Mouse (Mus musculus) kidney, adult 18-20 months (tissue): Measurements from ENCODE around the gene Drap1.
"Not testable (repeated sequence)": the region's sequence is repeated elsewhere in the genome, so short reads cannot be mapped to it uniquely, and the experiment has no call there.

Experiments
- DNase-seq: peaks from one replicate; pipeline ENCODE4 v3.0.0; 2021

Drap1 gene

GRCm38 (mm10) chr19:5418750-5419466 is 5.9 kb downstream of the Drap1 start:
- no peak for DNase-seq

- DNase-seq, result peak; percentile 44
These were observed 10.2 kb downstream of the Drap1 start for GRCm38 (mm10) chr19:5414534-5414957.

- DNase-seq, result no peak
These were observed 10.9 kb downstream of the Drap1 start for GRCm38 (mm10) chr19:5413840-5414239.

GRCm38 (mm10) chr19:5411961-5412360 is 12.8 kb downstream of the Drap1 start:
- no peak for DNase-seq

- no peak for DNase-seq
These were observed 14.1 kb downstream of the Drap1 start for GRCm38 (mm10) chr19:5410641-5411040.

- DNase-seq, result no peak
These were observed 15.7 kb downstream of the Drap1 start for GRCm38 (mm10) chr19:5409068-5409467.

GRCm38 (mm10) chr19:5408057-5409001 is 16.4 kb downstream of the Drap1 start:
- DNase-seq, result no peak

- DNase-seq, result peak; percentile 72
These were observed 17.6 kb downstream of the Drap1 start for GRCm38 (mm10) chr19:5407133-5407532.

GRCm38 (mm10) chr19:5406531-5407126 is 18.1 kb downstream of the Drap1 start:
- peak; percentile 65 for DNase-seq

- DNase-seq, result no peak
These were observed 18.9 kb downstream of the Drap1 start for GRCm38 (mm10) chr19:5405924-5406323.

- DNase-seq, result no peak
These were observed 22.5 kb downstream of the Drap1 start, which contains the start of gene Tsga10ip for GRCm38 (mm10) chr19:5402293-5402692. TSS of gene Tsga10ip (minus strand) at chr19:5402526.

- DNase-seq, result not testable (repeated sequence)
These were observed 23.7 kb downstream of the Drap1 start for GRCm38 (mm10) chr19:5401073-5401472.

GRCm38 (mm10) chr19:5395371-5395770 is 29.4 kb downstream of the Drap1 start:
- DNase-seq, result no peak

- DNase-seq, result no peak
These were observed 30.6 kb downstream of the Drap1 start for GRCm38 (mm10) chr19:5394168-5394567.

GRCm38 (mm10) chr19:5392892-5393291 is 31.9 kb downstream of the Drap1 start:
- DNase-seq, result peak; percentile 81

GRCm38 (mm10) chr19:5390416-5390815 is 34.4 kb downstream of the Drap1 start:
- DNase-seq, result no peak

GRCm38 (mm10) chr19:5389647-5390046 is 35.1 kb downstream of the Drap1 start:
- peak; percentile 35 for DNase-seq

- DNase-seq, result peak; percentile 93
These were observed 36.1 kb downstream of the Drap1 start, which contains the start of gene Sart1 for GRCm38 (mm10) chr19:5388588-5389242. TSS of gene Sart1 (minus strand) at chr19:5388703.

GRCm38 (mm10) chr19:5388011-5388441 is 36.8 kb downstream of the Drap1 start:
- no peak for DNase-seq

GRCm38 (mm10) chr19:5384715-5385114 is 40.1 kb downstream of the Drap1 start:
- DNase-seq, result no peak

- DNase-seq, result no peak
These were observed 41.5 kb downstream of the Drap1 start for GRCm38 (mm10) chr19:5383326-5383725.

- no peak for DNase-seq
These were observed 47.3 kb downstream of the Drap1 start for GRCm38 (mm10) chr19:5377446-5377845.

- no peak for DNase-seq
These were observed 50.0 kb downstream of the Drap1 start for GRCm38 (mm10) chr19:5374748-5375147.
